Mouse (Mus musculus) c-Kit-positive CD71-negative TER-119-negative erythroid progenitor cells, embryonic 14.5 days (primary cell): ENCODE results near the gene Ccdc34.

Experiments used
- DNase-seq: peaks from one replicate; pipeline ENCODE4 v3.0.0-alpha.2; 2013; ENCODE audit warnings: low read depth

The Ccdc34 gene

GRCm38 (mm10) chr2:110180316-110180670 lies 162.7 kb downstream of the Ccdc34 start:
- DNase-seq = no peak

DNA sequence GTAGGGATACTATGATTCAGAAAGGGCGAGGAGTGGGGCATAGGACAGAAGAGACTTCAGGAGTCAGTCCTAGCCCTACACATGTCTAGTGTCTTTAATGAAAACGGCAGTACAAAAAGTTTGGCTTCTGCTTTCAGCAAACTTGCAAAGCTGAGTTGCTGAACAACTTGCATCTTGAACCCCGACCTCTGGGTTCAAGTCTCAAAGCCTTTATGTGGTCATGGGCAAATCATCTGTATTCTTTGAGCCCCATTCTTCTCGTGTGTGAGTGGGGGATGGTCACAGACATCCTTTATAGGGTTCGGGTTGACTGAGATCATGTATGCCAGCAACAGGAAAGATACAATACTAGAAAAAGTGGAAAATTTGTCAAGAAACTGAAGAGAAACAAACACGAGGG lies 164.0 kb downstream of the Ccdc34 start:
- no peak for DNase-seq

GRCm38 (mm10) chr2:110182248-110182647 lies 164.6 kb downstream of the Ccdc34 start:
- no peak for DNase-seq

DNA sequence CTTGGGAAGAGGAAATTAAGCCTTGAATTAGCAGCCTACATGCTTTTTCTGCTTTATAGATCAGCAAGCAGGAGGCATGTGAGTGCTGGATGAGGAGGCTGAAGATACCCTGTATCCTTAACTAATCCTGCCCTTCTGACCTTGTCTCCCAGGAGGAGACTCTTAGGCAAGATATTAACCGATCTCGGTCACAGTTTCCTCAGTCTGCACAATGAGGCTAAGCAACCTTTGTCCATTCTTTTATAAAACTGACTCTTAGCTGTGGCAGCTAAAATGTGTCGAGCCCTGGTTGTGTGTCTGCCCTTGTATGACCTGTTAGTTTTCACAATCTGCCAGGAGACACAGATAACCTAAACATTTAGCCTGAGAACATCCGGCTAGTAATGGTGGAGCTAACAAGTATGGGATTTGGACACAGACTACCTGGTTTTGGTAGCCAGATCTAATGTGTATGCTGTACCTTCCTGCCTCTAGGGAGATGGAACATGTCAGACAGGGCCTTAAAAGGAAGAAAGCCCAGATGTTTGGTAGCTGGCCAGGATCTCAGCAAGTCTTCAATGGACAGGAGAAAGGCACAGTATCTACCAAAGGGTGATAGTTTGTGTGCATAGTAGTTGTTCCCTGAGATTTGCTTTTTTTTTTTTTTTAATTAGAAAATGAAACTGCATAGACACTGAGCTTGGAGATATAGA lies 165.3 kb downstream of the Ccdc34 start:
- DNase-seq = no peak

DNA sequence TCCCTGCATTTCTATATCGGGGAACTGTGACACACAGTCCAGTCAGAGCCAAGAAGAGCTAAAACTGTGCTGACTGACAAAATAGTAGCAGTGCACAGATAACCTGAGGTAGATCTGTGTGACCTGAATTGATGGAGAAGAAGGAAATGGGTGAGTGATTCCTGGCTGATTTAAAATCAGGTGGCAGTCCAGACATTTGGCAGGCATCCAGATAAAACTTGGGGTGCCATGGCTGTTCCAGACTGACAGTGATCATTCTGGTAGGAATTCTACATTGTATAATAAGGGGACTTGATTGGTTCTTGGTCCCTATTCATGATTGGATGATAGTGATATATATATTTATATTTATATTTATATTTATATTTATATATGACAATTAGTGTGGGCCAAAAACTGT lies 166.5 kb downstream of the Ccdc34 start:
- no peak for DNase-seq

GRCm38 (mm10) chr2:110186427-110186980 lies 168.9 kb downstream of the Ccdc34 start:
- no peak for DNase-seq

GRCm38 (mm10) chr2:110188696-110189397 lies 171.2 kb downstream of the Ccdc34 start:
- DNase-seq = no peak

DNA sequence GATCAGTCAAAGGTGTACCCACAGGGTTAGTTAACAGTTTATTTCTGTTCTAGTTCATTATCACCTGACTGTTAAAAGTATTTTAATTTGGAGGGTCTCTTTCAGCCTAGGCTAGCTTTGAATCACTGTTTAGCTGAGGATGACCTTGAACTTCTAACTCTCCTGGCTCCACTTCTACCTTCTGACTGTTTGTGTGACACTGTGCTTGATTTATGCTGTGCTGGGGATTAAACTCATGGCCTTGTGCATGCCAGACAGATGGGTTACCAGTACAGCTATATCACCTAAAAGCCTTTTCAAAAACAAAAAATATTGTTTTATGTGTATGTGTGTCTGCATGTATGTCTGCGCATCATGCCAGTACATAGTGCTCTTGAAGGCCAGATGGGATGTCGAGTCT lies 172.8 kb downstream of the Ccdc34 start:
- DNase-seq = no peak

- DNase-seq = no peak
Observed at GRCm38 (mm10) chr2:110191186-110191690, 173.6 kb downstream of the Ccdc34 start.

GRCm38 (mm10) chr2:110191965-110192701 lies 174.5 kb downstream of the Ccdc34 start:
- no peak for DNase-seq

GRCm38 (mm10) chr2:110192702-110193312 lies 175.2 kb downstream of the Ccdc34 start:
- no peak for DNase-seq

DNA sequence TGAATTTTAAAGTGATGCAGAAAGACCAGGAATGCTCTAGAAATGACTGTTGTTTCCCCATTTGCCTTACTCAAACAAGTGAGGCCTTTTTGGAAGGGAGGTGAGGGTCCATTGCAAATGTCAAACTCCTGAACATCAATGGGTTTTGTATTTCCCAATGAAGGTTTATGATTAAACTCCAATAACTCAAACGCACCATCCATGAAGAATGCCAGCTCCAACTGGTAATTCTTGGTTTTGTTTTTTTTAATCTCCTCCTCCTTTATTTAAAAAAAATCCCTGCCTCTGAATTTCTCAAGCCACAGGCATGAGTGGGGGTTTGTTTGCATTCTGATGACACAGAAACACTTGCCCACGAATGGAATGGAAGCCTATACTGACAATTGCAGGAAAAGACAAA lies 178.9 kb downstream of the Ccdc34 start:
- no peak for DNase-seq

DNA sequence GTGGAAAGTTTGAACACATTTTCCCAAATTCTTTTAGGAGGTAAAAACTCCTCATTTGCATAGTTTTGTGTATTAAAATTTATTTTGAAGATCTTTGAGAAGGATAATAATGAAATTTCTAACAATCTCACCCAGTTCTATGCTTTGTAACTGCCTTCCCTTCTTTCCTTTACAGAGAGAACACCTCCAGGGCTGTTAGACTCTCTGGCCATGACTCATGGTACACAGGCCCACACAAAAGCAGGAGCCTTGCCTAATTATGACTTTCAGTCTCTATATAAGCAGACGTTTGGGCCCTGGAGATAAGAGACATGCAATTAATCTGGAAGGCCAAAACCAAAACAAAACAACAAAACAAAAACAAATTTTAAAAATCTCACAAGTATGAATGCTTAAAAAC lies 182.0 kb downstream of the Ccdc34 start:
- no peak for DNase-seq

- no peak for DNase-seq
Observed at GRCm38 (mm10) chr2:110201770-110202169, 184.2 kb downstream of the Ccdc34 start.

DNA sequence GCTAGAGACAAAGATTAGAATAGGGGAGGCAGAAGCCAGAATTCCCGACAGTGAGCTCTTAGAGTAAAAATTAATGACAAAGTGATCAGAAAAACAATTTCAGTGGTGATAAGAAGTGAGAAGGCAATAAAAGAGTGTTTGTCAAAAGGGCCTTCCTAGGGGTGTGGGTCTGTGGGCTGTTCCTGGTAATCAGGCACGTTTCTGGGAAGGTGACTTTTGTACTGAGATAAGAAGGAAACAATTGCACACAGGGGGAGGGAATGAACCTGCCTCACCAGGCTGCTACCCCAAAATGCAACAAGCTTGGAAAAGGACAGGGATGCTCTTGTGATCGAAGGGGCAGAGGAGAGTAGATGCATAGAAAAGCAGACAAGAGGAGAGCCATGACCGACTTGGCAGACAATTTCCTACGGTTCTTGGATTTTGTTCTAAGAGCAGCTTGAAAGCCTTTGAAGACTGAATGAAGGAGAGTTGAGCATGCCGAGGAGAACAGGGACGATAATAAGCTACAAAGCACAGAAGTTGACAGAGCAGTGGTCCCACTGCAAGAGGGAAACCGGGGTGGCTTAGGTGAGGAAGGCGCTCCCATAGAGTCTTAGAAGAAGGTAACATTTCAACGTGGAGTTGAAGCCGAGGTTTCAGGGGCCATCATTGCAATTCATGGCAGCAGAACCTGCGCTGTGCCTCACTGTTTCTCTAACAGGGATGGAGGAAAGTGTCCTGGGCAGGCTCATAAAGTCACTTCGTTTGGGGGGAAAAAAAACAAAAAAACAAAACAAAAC lies 185.3 kb downstream of the Ccdc34 start:
- DNase-seq = peak; percentile 8

DNA sequence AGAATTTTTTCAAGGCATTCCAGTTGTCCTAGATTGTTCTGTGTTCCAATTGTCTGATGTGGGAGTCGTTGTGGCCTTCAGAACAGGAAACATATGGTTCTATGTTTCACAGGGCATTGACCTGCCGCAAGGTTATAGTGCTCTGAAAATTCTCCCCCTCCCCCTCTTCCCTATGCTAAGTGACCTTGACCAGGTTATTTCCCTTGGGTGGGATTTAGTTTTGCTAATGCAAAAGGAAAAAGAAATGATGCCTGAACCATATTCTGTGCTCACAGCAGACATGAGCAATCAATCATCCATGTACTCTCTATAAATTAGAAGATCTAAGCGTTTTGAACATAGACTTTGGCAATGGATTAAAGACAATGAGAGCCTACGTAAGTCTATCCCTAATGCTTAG lies 186.6 kb downstream of the Ccdc34 start:
- DNase-seq = no peak

DNA sequence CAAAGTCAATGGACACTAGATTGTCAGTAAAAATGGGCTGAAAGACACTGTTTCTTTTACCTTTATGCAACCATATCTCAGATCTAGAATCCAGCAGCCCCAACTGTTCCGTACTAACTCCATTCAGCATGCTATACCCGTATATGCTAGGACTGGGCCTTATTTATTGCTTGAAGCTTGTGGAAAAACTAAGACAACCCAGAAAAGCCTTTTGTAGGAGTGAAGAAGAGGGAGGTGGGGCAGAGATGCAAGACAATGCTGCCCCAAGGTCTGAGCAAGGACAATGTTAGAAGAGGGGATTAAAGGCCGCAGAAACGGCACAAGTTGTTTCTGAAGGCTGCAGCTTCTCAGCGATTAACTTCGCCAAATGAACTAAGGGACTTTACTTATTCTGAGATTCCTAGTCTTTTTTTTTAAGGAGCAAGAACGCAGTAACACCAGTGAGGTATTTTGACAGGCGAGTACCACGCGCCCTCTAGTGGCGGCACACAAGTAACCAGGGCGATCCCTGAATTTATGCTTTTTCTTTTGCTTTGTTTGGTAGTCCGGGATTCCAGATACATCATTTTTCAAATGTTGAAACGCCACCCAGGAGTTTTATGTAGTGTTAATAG lies 187.2 kb downstream of the Ccdc34 start:
- peak; percentile 18 for DNase-seq

DNA sequence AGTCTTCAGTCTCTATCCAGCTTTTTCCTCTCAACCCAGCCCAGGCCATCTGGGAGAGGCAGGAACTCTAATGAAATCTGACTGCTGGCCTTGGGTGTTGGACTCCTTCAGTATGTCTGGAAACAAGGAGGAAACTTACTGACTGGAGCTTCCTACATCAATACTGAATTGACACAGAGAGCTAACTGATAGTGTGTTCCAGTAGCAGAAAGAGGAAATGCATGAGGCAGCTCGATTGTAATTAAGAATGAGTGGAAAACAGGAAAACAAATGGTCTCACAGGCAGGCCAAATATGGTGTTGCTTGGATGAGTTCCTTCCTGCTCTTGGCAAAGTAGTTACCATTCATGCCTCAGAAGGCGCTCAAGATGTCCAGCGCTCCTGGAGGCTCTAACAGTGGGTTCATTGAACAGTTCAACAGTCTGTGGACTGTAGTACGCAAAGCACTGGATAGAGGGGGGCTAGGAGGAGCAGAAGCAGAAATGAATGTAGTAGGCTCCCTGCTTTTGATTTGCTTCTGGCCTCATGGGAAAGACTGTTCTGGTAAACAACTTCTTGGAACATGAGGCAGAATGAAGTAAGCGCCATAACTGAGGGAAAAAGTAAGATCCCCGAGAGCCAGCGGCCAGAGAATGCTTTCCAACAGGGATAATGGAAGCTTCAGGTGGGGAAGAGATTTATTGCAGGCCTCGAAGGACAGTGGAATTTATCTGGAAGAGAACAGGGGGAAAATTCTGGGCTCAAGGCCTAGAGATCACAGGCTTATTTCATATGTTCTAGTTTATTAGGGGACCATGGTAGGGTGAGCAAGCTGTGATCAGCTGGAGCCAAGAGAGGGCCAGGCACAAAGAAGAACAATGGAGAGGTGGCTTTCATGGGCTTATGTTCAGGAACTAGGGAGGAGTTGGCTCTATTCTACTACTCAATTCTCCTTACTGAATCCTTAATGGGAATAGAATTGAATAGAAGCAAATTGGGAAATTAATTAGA lies 193.2 kb downstream of the Ccdc34 start:
- DNase-seq = no peak

GRCm38 (mm10) chr2:110214278-110214677 lies 196.7 kb downstream of the Ccdc34 start:
- DNase-seq = no peak
